Mouse (Mus musculus) midbrain, embryonic 14.5 days (tissue): Measurements from ENCODE around the gene Yipf4. TPM values are rescaled to one million over a fixed set of nuclear protein-coding genes. Genes with fewer than 3 reads are reported as not detected.

Experiments used
- ATAC-seq: fragments of 200-750 bp; cut with Nextera tagmentation; 2 replicates; pipeline ENCODE4 v1.8.0; 2017; ENCODE audit warnings: moderate number of reproducible peaks, moderate library complexity; ENCODE audit not compliant: low FRiP score, low TSS enrichment
- DNase-seq: peaks from one replicate; pipeline ENCODE4 v3.0.0-alpha.2; 2015
- H3K27ac ChIP-seq: fragments of 300-500 bp; sonication (generic); replicated peaks from 2 replicates; pipeline ENCODE4 v1.5.1; 2014; ENCODE audit warnings: mild to moderate bottlenecking, low read depth, low read length, moderate library complexity
- H3K27me3 ChIP-seq: fragments of 300-500 bp; sonication (generic); 2 replicates; pipeline ENCODE4 v1.6.1; 2014; ENCODE audit warnings: low read length, control low read depth, mixed read lengths; ENCODE audit not compliant: control insufficient read depth, insufficient read depth
- H3K36me3 ChIP-seq: fragments of 300-500 bp; sonication (generic); 2 replicates; pipeline ENCODE4 v1.6.1; 2014; ENCODE audit warnings: low read length, control low read depth; ENCODE audit not compliant: control insufficient read depth, insufficient read depth
- H3K4me1 ChIP-seq: fragments of 300-500 bp; sonication (generic); 2 replicates; pipeline ENCODE4 v1.6.1; 2014; ENCODE audit warnings: mild to moderate bottlenecking, antibody characterized with exemption, low read length, control low read depth; ENCODE audit not compliant: control insufficient read depth, insufficient read depth
- H3K4me2 ChIP-seq: fragments of 300-500 bp; sonication (generic); 2 replicates; pipeline ENCODE4 v1.6.1; 2014; ENCODE audit warnings: mild to moderate bottlenecking, low read length, moderate library complexity
- H3K4me3 ChIP-seq: fragments of 300-500 bp; sonication (generic); replicated peaks from 2 replicates; pipeline ENCODE4 v1.5.1; 2014; ENCODE audit warnings: low read depth, low read length
- H3K9ac ChIP-seq: fragments of 300-500 bp; sonication (generic); replicated peaks from 2 replicates; pipeline ENCODE4 v1.6.1; 2014; ENCODE audit warnings: mild to moderate bottlenecking, low read length, moderate library complexity
- H3K9me3 ChIP-seq: fragments of 300-500 bp; sonication (generic); 2 replicates; pipeline ENCODE4 v1.6.1; 2016; ENCODE audit warnings: low read length, control low read depth, mixed read lengths; ENCODE audit not compliant: control insufficient read depth
- WGBS: fragments of 180-500 bp; shearing (Covaris S2); extraction: QIAGEN DNeasy Blood & Tissue Kit; methylation state at CpG from one replicate; pipeline ENCODE4 v1.1.7; 2014; 5-methylcytosine and 5-hydroxymethylcytosine counted together
- polyA plus RNA-seq: library from polyadenylated mRNA; unstranded; fragments of >200 nt; fragmentation: Nextera tagmentation; extraction: Ambion mirVana; gene quantifications from 2 replicates; pipeline ENCODE4 v1.2.1, GENCODE M21; 2014

Yipf4 gene
- 57.8 and 65.4 TPM in 2 replicates for polyA plus RNA-seq

- H3K27me3 ChIP-seq: no peaks in the 10 kb centered on the region
- DNase-seq (peak; percentile 98), ATAC-seq (peak; percentile 100)
- H3K4me1 ChIP-seq: peaks cover 10% of the 10 kb centered on the region; the same call in 1 of the 2 replicates
- 4% methylated on average over 58 of the region's 58 CpGs for WGBS
- peak within 1 kb of the TSS; percentile 99 for H3K4me3 ChIP-seq
- peaks cover 20% of the 10 kb centered on the region for H3K36me3 ChIP-seq
- H3K27ac ChIP-seq: peak within 1 kb of the TSS; percentile 74
- H3K4me2 ChIP-seq: peak within 1 kb of the TSS; percentile 71
- peak within 1 kb of the TSS; percentile 96 for H3K9ac ChIP-seq
- no peaks in the 10 kb centered on the region for H3K9me3 ChIP-seq
Observed at GRCm38 (mm10) chr17:74489024-74489900, at the start of gene Yipf4. Gene Yipf4 (plus strand): TSS chr17:74489493.

- DNase-seq (no peak), ATAC-seq (no peak)
- no peaks in the 10 kb centered on the region for H3K36me3 ChIP-seq
- 88% methylated on average over 5 of the region's 5 CpGs for WGBS
- no peaks in the 10 kb centered on the region for H3K4me1 ChIP-seq
- H3K27me3 ChIP-seq: no peaks in the 10 kb centered on the region
- H3K27ac ChIP-seq: no peak overlapping the region
- no peak overlapping the region for H3K9ac ChIP-seq
- no peak overlapping the region for H3K4me3 ChIP-seq
- H3K9me3 ChIP-seq: no peaks in the 10 kb centered on the region
- H3K4me2 ChIP-seq: no peak overlapping the region
Observed at GRCm38 (mm10) chr17:74440486-74440885, 48.8 kb upstream of the Yipf4 start.

- DNase-seq (no peak), ATAC-seq (no peak)
- Histone ChIP-seq H3K4me2 (no peak overlapping the region), H3K4me3 (no peak overlapping the region), H3K9me3 (no peaks in the 10 kb centered on the region), H3K36me3 (no peaks in the 10 kb centered on the region), H3K27ac (no peak overlapping the region), H3K4me1 (no peaks in the 10 kb centered on the region), H3K27me3 (no peaks in the 10 kb centered on the region), H3K9ac (no peak overlapping the region)
- WGBS: 90% methylated on average over 10 of the region's 10 CpGs
Observed at GRCm38 (mm10) chr17:74449776-74450175, 39.5 kb upstream of the Yipf4 start.

- no peak overlapping the region for H3K4me3 ChIP-seq
- DNase-seq: no peak
- no peak overlapping the region for H3K4me2 ChIP-seq
- H3K27me3 ChIP-seq: no peaks in the 10 kb centered on the region
- H3K9ac ChIP-seq: no peak overlapping the region
- no peaks in the 10 kb centered on the region for H3K9me3 ChIP-seq
- H3K36me3 ChIP-seq: no peaks in the 10 kb centered on the region
- no peaks in the 10 kb centered on the region for H3K4me1 ChIP-seq
- ATAC-seq: no peak
- 82% methylated on average over 3 of the region's 3 CpGs for WGBS
- H3K27ac ChIP-seq: no peak overlapping the region
Observed at GRCm38 (mm10) chr17:74453928-74454327, 35.4 kb upstream of the Yipf4 start.

- H3K27ac ChIP-seq: no peak overlapping the region
Observed at GRCm38 (mm10) chr17:74454660-74455059, 34.6 kb upstream of the Yipf4 start.

GRCm38 (mm10) chr17:74455426-74455825 is 33.9 kb upstream of the Yipf4 start:
- Histone ChIP-seq H3K27me3 (no peaks in the 10 kb centered on the region), H3K27ac (no peak overlapping the region), H3K36me3 (no peaks in the 10 kb centered on the region), H3K9ac (no peak overlapping the region), H3K9me3 (no peaks in the 10 kb centered on the region), H3K4me3 (no peak overlapping the region), H3K4me1 (no peaks in the 10 kb centered on the region), H3K4me2 (no peak overlapping the region)
- 89% methylated on average over 4 of the region's 4 CpGs for WGBS
- DNase-seq (no peak), ATAC-seq (no peak)

More at GRCm38 (mm10) chr17:74454660-74455059, 34.6 kb upstream of the Yipf4 start:
- H3K9me3 ChIP-seq: no peaks in the 10 kb centered on the region
- H3K4me3 ChIP-seq: no peak overlapping the region
- no peaks in the 10 kb centered on the region for H3K4me1 ChIP-seq
- no peak overlapping the region for H3K9ac ChIP-seq
- no peaks in the 10 kb centered on the region for H3K27me3 ChIP-seq
- 89% methylated on average over 1 of the region's 1 CpGs for WGBS
- H3K36me3 ChIP-seq: no peaks in the 10 kb centered on the region
- ATAC-seq (no peak), DNase-seq (no peak)
- H3K4me2 ChIP-seq: no peak overlapping the region

- DNase-seq: no peak
- Histone ChIP-seq H3K9ac (no peak overlapping the region), H3K4me2 (no peak overlapping the region), H3K27me3 (no peaks in the 10 kb centered on the region), H3K27ac (no peak overlapping the region), H3K4me3 (no peak overlapping the region), H3K9me3 (no peaks in the 10 kb centered on the region), H3K4me1 (no peaks in the 10 kb centered on the region), H3K36me3 (no peaks in the 10 kb centered on the region)
- 92% methylated on average over 5 of the region's 5 CpGs for WGBS
- no peak for ATAC-seq
Observed at GRCm38 (mm10) chr17:74456825-74457224, 32.5 kb upstream of the Yipf4 start.

GRCm38 (mm10) chr17:74457972-74458677 is 31.2 kb upstream of the Yipf4 start:
- Histone ChIP-seq H3K9ac (no peak overlapping the region), H3K36me3 (no peaks in the 10 kb centered on the region), H3K27me3 (no peaks in the 10 kb centered on the region), H3K27ac (no peak overlapping the region), H3K4me3 (no peak overlapping the region), H3K9me3 (no peaks in the 10 kb centered on the region), H3K4me1 (no peaks in the 10 kb centered on the region), H3K4me2 (no peak overlapping the region)
- DNase-seq (no peak), ATAC-seq (no peak)
- WGBS: 83% methylated on average over 10 of the region's 10 CpGs
